Mouse (Mus musculus) adipocyte (in vitro differentiated cells): ENCODE results near the gene Triobp.

ENCODE experiments used
- DNase-seq: peaks from one replicate; pipeline ENCODE4 v3.0.0-alpha.2; 2016; ENCODE audit warnings: low spot score

The Triobp gene

GRCm38 (mm10) chr15:78926021-78926919 lies 21.3 kb upstream of the Triobp start, which contains the start of gene Lgals1:
Gene Lgals1, plus strand, starts transcription at chr15:78926725.
- peak; percentile 94 for DNase-seq

GRCm38 (mm10) chr15:78927021-78927787 lies 20.3 kb upstream of the Triobp start:
- DNase-seq = peak; percentile 86

GRCm38 (mm10) chr15:78927788-78928457 lies 19.6 kb upstream of the Triobp start:
- DNase-seq = peak; percentile 82

GRCm38 (mm10) chr15:78928539-78928938 lies 19.0 kb upstream of the Triobp start:
- DNase-seq = no peak

- no peak for DNase-seq
These were observed 17.3 kb upstream of the Triobp start for GRCm38 (mm10) chr15:78930192-78930706.

GRCm38 (mm10) chr15:78930801-78931426 lies 16.6 kb upstream of the Triobp start:
- no peak for DNase-seq

GRCm38 (mm10) chr15:78931577-78931976 lies 15.9 kb upstream of the Triobp start:
- peak; percentile 66 for DNase-seq

GRCm38 (mm10) chr15:78934784-78935320 lies 12.7 kb upstream of the Triobp start, which contains the start of gene Nol12:
Gene Nol12, plus strand, starts transcription at chr15:78934933.
- peak; percentile 90 for DNase-seq

GRCm38 (mm10) chr15:78936403-78936802 lies 11.1 kb upstream of the Triobp start:
- no peak for DNase-seq

GRCm38 (mm10) chr15:78937311-78937710 lies 10.2 kb upstream of the Triobp start:
- DNase-seq = no peak

GRCm38 (mm10) chr15:78937963-78938362 lies 9.6 kb upstream of the Triobp start:
- DNase-seq = no peak

- no peak for DNase-seq
These were observed 7.2 kb upstream of the Triobp start for GRCm38 (mm10) chr15:78940325-78940724.

GRCm38 (mm10) chr15:78942663-78943062 lies 4.9 kb upstream of the Triobp start:
- peak; percentile 79 for DNase-seq

- DNase-seq = no peak
These were observed 1.3 kb upstream of the Triobp start for GRCm38 (mm10) chr15:78946232-78946631.

GRCm38 (mm10) chr15:78948152-78948725 lies 715 bp downstream of the Triobp start:
- no peak for DNase-seq

GRCm38 (mm10) chr15:78948883-78949282 lies 1.4 kb downstream of the Triobp start:
- DNase-seq = no peak

- DNase-seq = no peak
These were observed 8.1 kb downstream of the Triobp start for GRCm38 (mm10) chr15:78955663-78956062.

- peak; percentile 37 for DNase-seq
These were observed 8.8 kb downstream of the Triobp start for GRCm38 (mm10) chr15:78956351-78956750.

GRCm38 (mm10) chr15:78957021-78957420 lies 9.5 kb downstream of the Triobp start:
- no peak for DNase-seq

- DNase-seq = no peak
These were observed 12.0 kb downstream of the Triobp start for GRCm38 (mm10) chr15:78959537-78959936.

- DNase-seq = peak; percentile 83
These were observed 12.6 kb downstream of the Triobp start for GRCm38 (mm10) chr15:78960088-78960487.
